Mouse (Mus musculus) T-cell, adult 66 days (primary cell): ENCODE data around the gene Rarres2. TPM values are rescaled to one million over a fixed set of nuclear protein-coding genes. Genes with fewer than 3 reads are reported as not detected.

Experiments used
- total RNA-seq, 2 experiments: library from RNA; stranded (reverse); gene quantifications; 3 replicates in 1 of 2; 4 replicates in 1 of 2; pipeline ENCODE4 v1.2.4; 2023

Gene Rarres2
- not detected for total RNA-seq

DNA sequence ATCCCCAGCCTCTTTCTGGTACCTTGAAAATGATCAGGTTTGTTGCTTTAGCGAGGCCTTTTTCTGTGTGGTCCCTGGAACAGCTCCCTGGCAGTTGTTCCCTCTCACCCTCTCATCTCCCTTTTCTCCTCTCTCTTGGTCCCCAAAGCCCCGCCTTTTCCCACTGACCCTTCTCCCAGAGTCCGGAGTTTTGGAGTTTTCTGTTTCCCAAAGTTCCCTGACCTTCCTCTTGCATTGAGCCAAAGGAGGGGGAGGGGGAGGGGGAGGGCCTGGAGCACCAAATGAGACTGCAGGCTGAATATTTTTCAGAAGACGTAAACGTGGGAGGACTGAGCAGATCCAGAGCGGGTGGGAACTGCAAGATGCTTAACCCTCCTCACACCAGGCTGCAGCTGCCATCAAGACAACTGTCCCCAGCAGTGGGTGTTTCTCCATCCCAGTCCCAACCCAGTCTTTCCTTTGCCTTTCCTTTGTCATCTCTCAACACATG, at the start of gene Rarres2:
Rarres2 (minus strand) TSS at position 218 of the 490 bp plus-strand sequence.

DNA sequence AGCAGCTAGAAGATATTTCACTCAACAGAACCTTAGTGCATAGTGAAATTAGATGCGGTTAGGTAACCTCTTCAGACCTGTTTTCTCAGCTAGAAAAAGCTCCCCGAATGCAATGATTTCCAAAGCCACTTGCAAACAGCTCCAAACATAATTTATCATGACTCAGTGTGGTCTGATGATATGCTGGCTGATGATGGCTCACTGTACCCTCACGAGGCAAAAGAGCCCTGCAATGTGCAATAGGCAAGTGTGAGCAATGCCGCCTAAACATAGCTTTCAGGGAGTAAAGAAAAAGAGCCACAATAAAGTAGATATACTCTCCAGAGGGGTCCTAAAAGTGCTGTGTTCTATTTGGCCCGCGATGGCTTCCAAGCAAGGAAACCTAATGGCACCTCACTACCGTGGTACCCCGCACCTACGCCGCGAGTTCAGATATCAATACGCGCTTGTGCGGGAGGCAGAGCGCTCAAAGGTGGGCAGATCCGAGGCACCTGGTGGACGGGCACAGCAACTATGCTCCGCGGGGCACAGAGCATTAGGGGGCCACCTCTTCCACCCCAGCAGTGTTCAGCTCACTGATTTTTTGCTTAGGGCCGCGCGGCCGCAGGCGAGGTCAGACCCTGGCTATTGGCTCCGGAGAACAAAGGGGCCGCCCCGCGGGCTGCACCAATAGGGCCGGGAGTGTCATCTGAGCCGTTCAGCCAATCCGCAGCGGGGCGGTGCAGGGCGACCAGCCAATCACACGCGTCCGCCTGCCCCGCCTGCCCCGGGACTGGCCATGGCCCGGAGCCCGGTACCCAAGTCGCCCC, 28.9 kb upstream of the Rarres2 start, which contains the start of gene Zfp775:
Zfp775 (plus strand) TSS at position 793 of the 809 bp plus-strand sequence.

GRCm38 (mm10) chr6:48593158-48594042, 20.8 kb upstream of the Rarres2 start, which contains the start of the genes Repin1 and Gm44965:
Gene Repin1 (plus strand): TSS chr6:48593883.
Gene Gm44965 (plus strand): TSS chr6:48593941.

DNA sequence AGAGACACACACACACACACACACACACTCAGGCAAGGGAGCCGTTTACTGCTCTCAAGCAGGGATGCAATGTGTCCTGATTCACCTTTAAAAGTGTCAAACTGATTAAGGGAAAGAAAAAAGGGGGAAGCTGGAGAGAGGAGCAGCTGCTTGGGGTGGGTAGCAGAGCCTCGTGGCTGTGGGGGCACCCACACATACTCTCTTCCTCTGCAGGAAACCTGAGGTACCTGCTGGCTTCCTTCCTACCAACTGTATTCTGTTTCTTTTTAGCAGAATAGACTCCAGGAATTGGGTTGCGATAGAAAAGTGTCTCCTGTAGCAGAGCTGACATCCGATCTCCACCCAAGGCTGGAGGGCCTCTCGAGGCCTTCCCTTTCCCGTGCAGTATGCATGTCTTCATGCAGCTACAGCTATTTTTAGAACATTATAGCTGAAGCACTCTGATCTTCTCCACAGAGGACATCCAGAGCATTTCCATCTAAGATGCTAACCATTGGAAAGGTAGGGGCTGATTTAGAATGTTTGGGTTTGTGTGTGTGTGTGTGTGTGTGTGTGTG, 16.7 kb upstream of the Rarres2 start, which contains the start of gene Gm45021:
Gm45021 (plus strand) TSS at position 417 of the 557 bp plus-strand sequence.

GRCm38 (mm10) chr6:48554280-48555103, 18.1 kb downstream of the Rarres2 start, which contains the start of gene Lrrc61:
Gene Lrrc61 (plus strand): TSS chr6:48554796.

GRCm38 (mm10) chr6:48537105-48537954, 35.3 kb downstream of the Rarres2 start, which contains the start of gene Atp6v0e2:
Gene Atp6v0e2 (plus strand): TSS chr6:48537615.

Other genes with a start within 250 kb of the Rarres2 start
- 10 to 100 TPM; 44.5 to 51.8 TPM for gene Krba1, start 177.2 kb downstream of the Rarres2 start, total RNA-seq
- gene Zfp467, start 127.0 kb downstream of the Rarres2 start, total RNA-seq = 10 to 100 TPM in 1 of 2 experiments, 1 to 10 TPM in 1; 5.2 to 10.3 TPM
- gene Sspo, start 124.6 kb downstream of the Rarres2 start, total RNA-seq = under 1 TPM; 0.50 TPM
- gene Atp6v0e2, start 35.2 kb downstream of the Rarres2 start, total RNA-seq = 1 to 10 TPM in 1 of 2 experiments, under 1 TPM in 1; 0.92 to 1.3 TPM
- gene Lrrc61, start 18.0 kb downstream of the Rarres2 start, total RNA-seq = 10 to 100 TPM; 47.2 to 48.8 TPM
- gene Gm45021, start 16.8 kb upstream of the Rarres2 start, total RNA-seq = not detected
- gene Repin1, start 21.1 kb upstream of the Rarres2 start, total RNA-seq = 1 to 10 TPM; 2.0 to 2.4 TPM
- gene Gm44965, start 21.2 kb upstream of the Rarres2 start, total RNA-seq = 1 to 10 TPM in 1 of 2 experiments, not detected in 1; 2.6 TPM
- gene Zfp775, start 29.3 kb upstream of the Rarres2 start, total RNA-seq = 1 to 10 TPM; 4.7 to 5.6 TPM
- gene AI854703, start 54.0 kb upstream of the Rarres2 start, total RNA-seq = 1 to 10 TPM in 1 of 2 experiments, under 1 TPM in 1; 0.92 to 1.3 TPM
- gene Gimap8, start 74.4 kb upstream of the Rarres2 start, total RNA-seq = 100 to 1,000 TPM; 131 to 163 TPM
- gene Gimap9, start 103.3 kb upstream of the Rarres2 start, total RNA-seq = 100 to 1,000 TPM; 123 to 132 TPM
- gene Gimap4, start 111.8 kb upstream of the Rarres2 start, total RNA-seq = 100 to 1,000 TPM; 291 to 421 TPM
- 1,000 to 10,000 TPM; 1,277 to 1,347 TPM for gene Gimap6, start 135.4 kb upstream of the Rarres2 start, total RNA-seq
- gene Gm28053, start 145.8 kb upstream of the Rarres2 start, total RNA-seq = 10 to 100 TPM; 10.8 to 18.8 TPM
- 10 to 100 TPM; 40.2 to 63.2 TPM for gene Gimap7, start 145.8 kb upstream of the Rarres2 start, total RNA-seq
- gene Gimap1, start 166.3 kb upstream of the Rarres2 start, total RNA-seq = 100 to 1,000 TPM; 142 to 153 TPM
- gene Gimap5, start 173.4 kb upstream of the Rarres2 start, total RNA-seq = 100 to 1,000 TPM; 137 to 160 TPM
- gene Gimap3, start 198.1 kb upstream of the Rarres2 start, total RNA-seq = 100 to 1,000 TPM; 434 to 577 TPM